Mouse (Mus musculus): Measurements from ENCODE around the gene Cep112.

DNA sequence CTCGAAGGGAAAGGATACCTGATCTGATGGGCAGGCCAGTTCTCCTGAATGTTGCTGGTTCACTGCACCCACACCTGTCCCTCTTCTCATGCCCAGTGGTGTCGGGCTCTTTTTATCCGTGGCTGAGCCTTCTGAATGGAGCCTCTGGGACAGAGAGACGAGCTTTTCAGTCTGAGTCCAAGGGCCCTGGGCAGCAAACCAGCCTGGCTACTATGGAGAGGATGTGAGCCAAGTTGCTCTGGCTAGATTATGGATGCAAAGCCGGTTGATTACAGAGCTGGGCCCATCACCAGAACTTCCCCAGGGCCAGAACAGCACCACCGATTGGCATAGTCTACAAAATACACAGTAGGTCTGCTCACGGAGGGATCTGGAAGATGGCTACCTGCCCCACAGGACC is 476.7 kb downstream of the Cep112 start:
- no peak for TF ChIP-seq POLR2A (IDR thresholded peaks at IDR 0.05; ENCODE audit: insufficient read length, low read depth)
- TF ChIP-seq USF1 (IDR thresholded peaks at IDR 0.05; ENCODE audit: low read depth) = no peak
- TF ChIP-seq POLR2AphosphoS2 (IDR thresholded peaks at IDR 0.05; ENCODE audit: insufficient read length, low read depth) = no peak
- no peak for TF ChIP-seq MYOD1 (IDR thresholded peaks at IDR 0.05; ENCODE audit: control insufficient read depth in 1 of 3, insufficient read length in 2 of 3, low read depth in 2 of 3)
- no peak for TF ChIP-seq MYOG (IDR thresholded peaks at IDR 0.05; ENCODE audit: control insufficient read depth in 1 of 3, insufficient read depth in 1 of 3, insufficient read length in 2 of 3, low read depth in 2 of 3)
- no peak for TF ChIP-seq SRF (IDR thresholded peaks at IDR 0.05; ENCODE audit: control insufficient read depth, insufficient read length, low read depth)
- TF ChIP-seq CEBPB (IDR thresholded peaks at IDR 0.05; ENCODE audit: insufficient read depth, poor library complexity, severe bottlenecking) = no peak
- TF ChIP-seq E2F4 (IDR thresholded peaks at IDR 0.05; ENCODE audit: insufficient read depth) = no peak
- no peak for TF ChIP-seq MAX (IDR thresholded peaks at IDR 0.05; ENCODE audit: low read depth)
